Mouse (Mus musculus) lung, adult 2 months (tissue): ENCODE measurements around the gene Dgkd.

Experiments used
- CTCF ChIP-seq: fragments of 200-500 bp; IDR thresholded peaks from 2 replicates; pipeline ENCODE4 v1.5.1; 2011; ENCODE audit warnings: mild to moderate bottlenecking, low read length, control low read depth; ENCODE audit not compliant: insufficient read depth
- POLR2A ChIP-seq: fragments of 200-500 bp; IDR thresholded peaks from 2 replicates; pipeline ENCODE4 v1.6.1; 2011; ENCODE audit warnings: low read depth, mild to moderate bottlenecking, control low read depth, low read length, borderline replicate concordance; ENCODE audit errors: extremely low read depth

DNA sequence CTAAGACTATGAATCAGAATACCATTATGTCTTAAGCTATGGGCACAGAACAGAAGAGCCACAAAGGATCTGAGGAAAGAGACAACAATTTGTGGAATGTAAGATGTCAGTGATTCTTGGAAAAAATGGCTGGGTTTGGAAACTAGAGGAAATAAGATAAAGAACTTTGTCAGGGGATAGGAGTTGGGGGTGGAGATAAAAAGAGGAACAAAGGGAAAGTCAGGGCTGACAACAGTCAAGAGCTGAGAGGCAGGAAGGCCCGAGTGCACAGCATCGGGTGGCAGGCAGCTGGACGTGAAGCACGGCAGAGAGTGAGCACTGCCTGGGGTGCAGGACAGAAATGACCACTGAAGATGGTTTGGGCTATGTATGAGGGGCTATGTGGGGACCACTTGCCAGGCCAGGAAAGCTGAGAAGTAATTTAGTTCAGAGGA lies 106.9 kb downstream of the Dgkd start:
- TF ChIP-seq CTCF (no peak), POLR2A (no peak)
